Mouse (Mus musculus): ENCODE results near the gene Eps15. TPM values are rescaled to one million over a fixed set of nuclear protein-coding genes. Genes with fewer than 3 reads are reported as not detected.
A peak's percentile ranks its signal among the peaks of the same experiment; 100 is the strongest.

The Eps15 gene
- polyA plus RNA-seq, 1 experiment from 2014 or later, result 36.3 TPM

GRCm38 (mm10) chr4:109411377-109411967 lies 131.4 kb downstream of the Eps15 start:
- POLR2A ChIA-PET, result no interaction called here
- in situ Hi-C loops (cut with MboI; ENCODE audit: low pct_unique_long_range_greater_than_20kb), result no loop called here
- DNase-seq (ENCODE audit: low read depth, low spot score) (no peak), ATAC-seq (no peak)
- H3K27me3 ChIP-seq, result no peaks in the 10 kb centered on the region
- TF ChIP-seq CTCF (IDR thresholded peaks at IDR 0.05), result no peak
- CTCF ChIA-PET, result interaction anchor here (1.4 kb wide), 1 partner anchor 10 kb away, joined by 4 read pairs; no protein-coding TSS in a partner anchor

- in situ Hi-C loops (cut with MboI; ENCODE audit: low pct_unique_long_range_greater_than_20kb), result no loop called here
- POLR2A ChIA-PET, result no interaction called here
These were observed 132.2 kb downstream of the Eps15 start for GRCm38 (mm10) chr4:109412233-109412632.

GRCm38 (mm10) chr4:109417998-109418397 lies 137.9 kb downstream of the Eps15 start:
- no peak for TF ChIP-seq CTCF (IDR thresholded peaks at IDR 0.05)
- DNase-seq (ENCODE audit: low read depth, low spot score), result no peak
- no peaks in the 10 kb centered on the region for H3K27me3 ChIP-seq
- ATAC-seq, result no peak
- ChIA-PET POLR2A (interaction anchor here (0.7 to 1.0 kb wide), 3 partner anchors 10 to 247 kb away, joined by 3 to 9 read pairs (median 3); no protein-coding TSS in a partner anchor), CTCF (interaction anchor here (0.9 to 1.7 kb wide), 2 partner anchors 10 to 102 kb away, joined by 3 to 4 read pairs; no protein-coding TSS in a partner anchor)
- in situ Hi-C loops (cut with MboI; ENCODE audit: low pct_unique_long_range_greater_than_20kb), result no loop called here

More at GRCm38 (mm10) chr4:109412233-109412632, 132.2 kb downstream of the Eps15 start:
- TF ChIP-seq CTCF (IDR thresholded peaks at IDR 0.05), result no peak
- CTCF ChIA-PET, result no interaction called here
- DNase-seq (ENCODE audit: low read depth, low spot score) (no peak), ATAC-seq (no peak)
- H3K27me3 ChIP-seq, result no peaks in the 10 kb centered on the region

- ChIA-PET CTCF (no interaction called here), POLR2A (interaction anchor here (1.0 kb wide), 1 partner anchor 11 kb away, joined by 3 read pairs; no protein-coding TSS in a partner anchor)
- peak; percentile 98 for ATAC-seq
- TF ChIP-seq CTCF (IDR thresholded peaks at IDR 0.05), result no peak
- in situ Hi-C loops (cut with MboI; ENCODE audit: low pct_unique_long_range_greater_than_20kb), result no loop called here
- H3K27me3 ChIP-seq, result no peaks in the 10 kb centered on the region
- peak; percentile 84 for DNase-seq (ENCODE audit: low read depth, low spot score)
These were observed 138.9 kb downstream of the Eps15 start for GRCm38 (mm10) chr4:109419017-109419416.

- ChIA-PET CTCF (interaction anchor here (1.9 kb wide), 1 partner anchor 14 kb away, joined by 4 read pairs; no protein-coding TSS in a partner anchor), POLR2A (no interaction called here)
- no peak for TF ChIP-seq CTCF (IDR thresholded peaks at IDR 0.05)
- no peak for DNase-seq (ENCODE audit: low read depth, low spot score)
- H3K27me3 ChIP-seq, result no peaks in the 10 kb centered on the region
- no peak for ATAC-seq
- in situ Hi-C loops (cut with MboI; ENCODE audit: low pct_unique_long_range_greater_than_20kb), result no loop called here
These were observed 139.5 kb downstream of the Eps15 start for GRCm38 (mm10) chr4:109419563-109419962.

GRCm38 (mm10) chr4:109420138-109420795 lies 140.2 kb downstream of the Eps15 start:
- DNase-seq (ENCODE audit: low read depth, low spot score) (no peak), ATAC-seq (no peak)
- ChIA-PET CTCF (interaction anchor here (1.9 kb wide), 1 partner anchor 15 kb away, joined by 4 read pairs; no protein-coding TSS in a partner anchor), POLR2A (no interaction called here)
- TF ChIP-seq CTCF (IDR thresholded peaks at IDR 0.05), result no peak
- in situ Hi-C loops (cut with MboI; ENCODE audit: low pct_unique_long_range_greater_than_20kb), result no loop called here
- H3K27me3 ChIP-seq, result no peaks in the 10 kb centered on the region

- in situ Hi-C loops (cut with MboI; ENCODE audit: low pct_unique_long_range_greater_than_20kb), result no loop called here
- TF ChIP-seq CTCF (IDR thresholded peaks at IDR 0.05), result no peak
- ChIA-PET POLR2A (interaction anchor here (0.6 kb wide), 1 partner anchor 95 kb away, joined by 3 read pairs; no protein-coding TSS in a partner anchor), CTCF (interaction anchor here (1.9 kb wide), 1 partner anchor 17 kb away, joined by 4 read pairs; no protein-coding TSS in a partner anchor)
- H3K27me3 ChIP-seq, result no peaks in the 10 kb centered on the region
- no peak for DNase-seq (ENCODE audit: low read depth, low spot score)
- ATAC-seq, result peak; percentile 37
These were observed 141.5 kb downstream of the Eps15 start for GRCm38 (mm10) chr4:109421608-109422007.

GRCm38 (mm10) chr4:109422436-109422835 lies 142.4 kb downstream of the Eps15 start:
- ATAC-seq (no peak), DNase-seq (ENCODE audit: low read depth, low spot score) (no peak)
- TF ChIP-seq CTCF (IDR thresholded peaks at IDR 0.05), result no peak
- no peaks in the 10 kb centered on the region for H3K27me3 ChIP-seq
- POLR2A ChIA-PET, result no interaction called here
- in situ Hi-C loops (cut with MboI; ENCODE audit: low pct_unique_long_range_greater_than_20kb), result no loop called here
- CTCF ChIA-PET, result no interaction called here

GRCm38 (mm10) chr4:109423438-109423837 lies 143.4 kb downstream of the Eps15 start:
- CTCF ChIA-PET, result no interaction called here
- in situ Hi-C loops (cut with MboI; ENCODE audit: low pct_unique_long_range_greater_than_20kb), result no loop called here
- POLR2A ChIA-PET, result no interaction called here
- no peak for ATAC-seq
- DNase-seq (ENCODE audit: low read depth, low spot score), result no peak
- TF ChIP-seq CTCF (IDR thresholded peaks at IDR 0.05), result no peak
- H3K27me3 ChIP-seq, result no peaks in the 10 kb centered on the region

GRCm38 (mm10) chr4:109427058-109427457 lies 147.0 kb downstream of the Eps15 start:
- DNase-seq (ENCODE audit: low read depth, low spot score) (no peak), ATAC-seq (no peak)
- no peaks in the 10 kb centered on the region for H3K27me3 ChIP-seq
- in situ Hi-C loops (cut with MboI; ENCODE audit: low pct_unique_long_range_greater_than_20kb), result no loop called here
- TF ChIP-seq CTCF (IDR thresholded peaks at IDR 0.05), result no peak
- ChIA-PET CTCF (interaction anchor here (1.3 kb wide), 1 partner anchor 10 kb away, joined by 4 read pairs; no protein-coding TSS in a partner anchor), POLR2A (no interaction called here)

- DNase-seq (ENCODE audit: low read depth, low spot score) (no peak), ATAC-seq (no peak)
- TF ChIP-seq CTCF (IDR thresholded peaks at IDR 0.05), result no peak
- no peaks in the 10 kb centered on the region for H3K27me3 ChIP-seq
- POLR2A ChIA-PET, result no interaction called here
- in situ Hi-C loops (cut with MboI; ENCODE audit: low pct_unique_long_range_greater_than_20kb), result loop anchor here (5.0 kb wide), 1 partner anchor 42 kb away; no protein-coding TSS in a partner anchor
- CTCF ChIA-PET, result no interaction called here
These were observed 150.2 kb downstream of the Eps15 start for GRCm38 (mm10) chr4:109430250-109430649.
